Mouse (Mus musculus) stomach, postnatal 0 days (tissue): ENCODE measurements around the gene Nup35.

ENCODE experiments used
- CTCF ChIP-seq: IDR thresholded peaks from 2 replicates; pipeline ENCODE4 v1.5.1; 2016; ENCODE audit warnings: antibody characterized with exemption, low read depth, mild to moderate bottlenecking, moderate library complexity
- EP300 ChIP-seq: optimal IDR thresholded peaks from 2 replicates; pipeline ENCODE3; 2016; ENCODE audit warnings: antibody characterized with exemption

DNA sequence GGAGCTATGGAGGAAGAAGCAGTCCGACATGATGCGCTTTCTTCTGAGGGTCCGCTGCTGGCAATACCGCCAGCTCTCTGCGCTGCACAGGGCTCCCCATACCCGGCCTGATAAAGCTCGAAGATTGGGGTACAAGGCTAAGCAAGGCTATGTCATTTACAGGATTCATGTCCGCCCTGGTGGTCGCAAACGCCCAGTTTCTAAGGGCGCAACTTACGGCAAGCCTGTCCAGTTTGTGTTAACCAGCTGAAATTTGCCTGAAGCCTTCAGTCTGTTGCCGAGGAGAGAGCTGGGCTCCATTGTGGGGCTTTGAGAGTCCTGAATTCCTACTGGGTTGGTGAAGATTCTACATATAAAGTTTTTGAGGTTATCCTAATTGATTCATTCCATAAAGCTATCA lies 14.3 kb upstream of the Nup35 start:
- no peak for TF ChIP-seq CTCF
- no peak for TF ChIP-seq EP300
